Mouse (Mus musculus) granulocyte monocyte progenitor cell, adult 5-6 weeks (primary cell): ENCODE results near the gene Zfp385c. TPM values are rescaled to one million over a fixed set of nuclear protein-coding genes. Genes with fewer than 3 reads are reported as not detected.

ENCODE experiments used
- ATAC-seq: replicated peaks from 2 replicates; pipeline ENCODE4 v1.8.0; 2016; ENCODE audit warnings: mild to moderate bottlenecking, moderate TSS enrichment, inconsistent platforms; ENCODE audit not compliant: poor library complexity, severe bottlenecking
- total RNA-seq, 2 experiments: library from RNA; stranded (forward) in 1 of 2; stranded (reverse) in 1 of 2; fragments of 200-712, 200-1000 nt in 1 of 2; fragments of >200 nt in 1 of 2; fragmentation: Nextera tagmentation in 1 of 2; gene quantifications; 2 replicates each; pipeline ENCODE4 v1.2.3; 2014 to 2017

The Zfp385c gene
- total RNA-seq, 2 experiments from 2014 or later = not detected

GRCm38 (mm10) chr11:100718866-100719265 is 26.6 kb upstream of the Zfp385c start:
- no peak for ATAC-seq

- ATAC-seq = no peak
Measured at GRCm38 (mm10) chr11:100718462-100718861, 26.2 kb upstream of the Zfp385c start.

- ATAC-seq = no peak
Measured at GRCm38 (mm10) chr11:100716649-100717048, 24.4 kb upstream of the Zfp385c start.

- ATAC-seq = no peak
Measured at GRCm38 (mm10) chr11:100714948-100715347, 22.7 kb upstream of the Zfp385c start.

- ATAC-seq = peak; percentile 58
Measured at GRCm38 (mm10) chr11:100714534-100714915, 22.3 kb upstream of the Zfp385c start.

- peak; percentile 72 for ATAC-seq
Measured at GRCm38 (mm10) chr11:100713735-100714533, 21.7 kb upstream of the Zfp385c start, which contains the start of gene Hspb9. Gene Hspb9 (plus strand): TSS chr11:100713850.

GRCm38 (mm10) chr11:100713174-100713573 is 20.9 kb upstream of the Zfp385c start:
- no peak for ATAC-seq

GRCm38 (mm10) chr11:100711783-100712615 is 19.7 kb upstream of the Zfp385c start, which contains the start of gene Kat2a:
Gene Kat2a (minus strand): TSS chr11:100712465.
- peak; percentile 41; the same call in 1 of the 2 replicates for ATAC-seq

GRCm38 (mm10) chr11:100710977-100711376 is 18.7 kb upstream of the Zfp385c start:
- ATAC-seq = no peak

GRCm38 (mm10) chr11:100710528-100710927 is 18.3 kb upstream of the Zfp385c start:
- ATAC-seq = no peak

- ATAC-seq = no peak
Measured at GRCm38 (mm10) chr11:100709201-100709810, 17.1 kb upstream of the Zfp385c start.

GRCm38 (mm10) chr11:100705095-100705747 is 13.0 kb upstream of the Zfp385c start:
- no peak for ATAC-seq

GRCm38 (mm10) chr11:100703851-100704531 is 11.7 kb upstream of the Zfp385c start, which contains the start of gene Dhx58:
Gene Dhx58 (minus strand): TSS chr11:100704271.
- peak; percentile 63 for ATAC-seq

- ATAC-seq = no peak
Measured at GRCm38 (mm10) chr11:100703366-100703765, 11.1 kb upstream of the Zfp385c start.

- no peak for ATAC-seq
Measured at GRCm38 (mm10) chr11:100702906-100703305, 10.7 kb upstream of the Zfp385c start.

GRCm38 (mm10) chr11:100702081-100702851 is 10.0 kb upstream of the Zfp385c start:
- ATAC-seq = peak; percentile 47

GRCm38 (mm10) chr11:100701301-100701700 is 9.0 kb upstream of the Zfp385c start:
- ATAC-seq = peak; percentile 67

- no peak for ATAC-seq
Measured at GRCm38 (mm10) chr11:100700710-100701109, 8.5 kb upstream of the Zfp385c start.

- no peak for ATAC-seq
Measured at GRCm38 (mm10) chr11:100697921-100698320, 5.7 kb upstream of the Zfp385c start.
